ENCODE assay signal across 8 mouse cellular contexts in genomic region chr13:23581408-23582218, GRCm38 (mm10). TPM values are rescaled to one million over a fixed set of nuclear protein-coding genes. Genes with fewer than 3 reads are reported as not detected.
DNase-seq lines count a peak whose midpoint lies in the region; ATAC-seq and TF ChIP-seq lines count a peak whose summit lies in the region.

Hist1h4d (plus strand) TSS chr13:23581598.

- no peaks in the 10 kb centered on the region; the same call in 1 of the 2 replicates for H3K4me1 ChIP-seq in bone marrow, adult 2 months (ENCODE audit: control insufficient read depth, insufficient read depth, low read length)
- peaks cover 36% of the 10 kb centered on the region for H3K4me1 ChIP-seq in embryonic facial prominence, embryonic 15.5 days
- peaks cover 20% of the 10 kb centered on the region for H3K4me1 ChIP-seq in kidney, embryonic 14.5 days (ENCODE audit: control insufficient read depth, insufficient read depth, low read length)
- H3K4me1 ChIP-seq in limb, embryonic 15.5 days = peaks cover 26% of the 10 kb centered on the region

- no peaks in the 10 kb centered on the region for H3K36me3 ChIP-seq in embryonic facial prominence, embryonic 15.5 days
- H3K36me3 ChIP-seq in kidney, embryonic 14.5 days (ENCODE audit: control insufficient read depth, insufficient read depth, low read length) = no peaks in the 10 kb centered on the region
- H3K36me3 ChIP-seq in limb, embryonic 15.5 days = no peaks in the 10 kb centered on the region

- under 1% methylated on average over 43 of the region's 43 CpGs for WGBS in bone marrow, adult 2 months
- WGBS in embryonic facial prominence, embryonic 15.5 days = under 1% methylated on average over 43 of the region's 43 CpGs
- under 1% methylated on average over 43 of the region's 43 CpGs for whole genome bisulfite sequencing in kidney, embryonic 14.5 days
- under 1% methylated on average over 43 of the region's 43 CpGs for WGBS in limb, embryonic 15.5 days

- peak; percentile 100 for TF ChIP-seq POLR2A in bone marrow, adult 2 months (IDR thresholded peaks at IDR 0.05; ENCODE audit: borderline replicate concordance, control insufficient read depth, low read depth, low read length)

- peak; percentile 97 for DNase-seq in 3T3-L1 (ENCODE audit: low read depth, low spot score)
- peak; percentile 100 for DNase-seq in heart, adult 8-10 months (ENCODE audit: low spot score)
- DNase-seq in monocyte, adult 2 months (ENCODE audit: low read depth in 1 of 2, low spot score in 2 of 2) = peak; percentile 87 to 93
- peak; percentile 95 to 98 for DNase-seq in spleen, postnatal 36 days (ENCODE audit: low spot score in 2 of 2)

- peak within 1 kb of the TSS; percentile 74 for H3K4me3 ChIP-seq in bone marrow, adult 2 months (replicated peaks; ENCODE audit: control insufficient read depth, low read depth, low read length)
- peak within 1 kb of the TSS; percentile 53 for H3K4me3 ChIP-seq in embryonic facial prominence, embryonic 15.5 days (replicated peaks)
- peak within 1 kb of the TSS; percentile 56 for H3K4me3 ChIP-seq in kidney, embryonic 14.5 days (ENCODE audit: low read length)
- H3K4me3 ChIP-seq in limb, embryonic 15.5 days = peak within 1 kb of the TSS; percentile 49

- H3K9me3 ChIP-seq in embryonic facial prominence, embryonic 15.5 days (replicated peaks) = no peaks in the 10 kb centered on the region
- H3K9me3 ChIP-seq in kidney, embryonic 14.5 days (ENCODE audit: control insufficient read depth, low read length) = no peaks in the 10 kb centered on the region
- H3K9me3 ChIP-seq in limb, embryonic 15.5 days = no peaks in the 10 kb centered on the region

- ATAC-seq in embryonic facial prominence, embryonic 15.5 days (ENCODE audit: insufficient number of reproducible peaks, low FRiP score, low TSS enrichment, low read depth) = peak; percentile 90
- peak; percentile 90 for ATAC-seq in kidney, embryonic 14.5 days (ENCODE audit: low FRiP score, low TSS enrichment)
- ATAC-seq in limb, embryonic 15.5 days (ENCODE audit: insufficient number of reproducible peaks, low FRiP score, low TSS enrichment, low read depth) = peak; percentile 88

- H3K4me2 ChIP-seq in embryonic facial prominence, embryonic 15.5 days (replicated peaks) = peak within 1 kb of the TSS; percentile 59
- H3K4me2 ChIP-seq in kidney, embryonic 14.5 days (replicated peaks; ENCODE audit: low read depth, low read length) = peak within 1 kb of the TSS; percentile 81
- H3K4me2 ChIP-seq in limb, embryonic 15.5 days = peak within 1 kb of the TSS; percentile 66

- no peak for TF ChIP-seq CTCF in bone marrow, adult 2 months (IDR thresholded peaks at IDR 0.05; ENCODE audit: control insufficient read depth, insufficient read depth, low read length)

- H3K27ac ChIP-seq in bone marrow, adult 2 months (ENCODE audit: control insufficient read depth, insufficient read depth, low read depth, low read length, poor library complexity) = peak within 1 kb of the TSS; percentile 97
- peak within 1 kb of the TSS; percentile 97 for H3K27ac ChIP-seq in embryonic facial prominence, embryonic 15.5 days (replicated peaks)
- H3K27ac ChIP-seq in kidney, embryonic 14.5 days (ENCODE audit: low read depth, low read length) = peak within 1 kb of the TSS; percentile 97
- peak within 1 kb of the TSS; percentile 81 for H3K27ac ChIP-seq in limb, embryonic 15.5 days

- H3K27me3 ChIP-seq in embryonic facial prominence, embryonic 15.5 days = no peaks in the 10 kb centered on the region
- no peaks in the 10 kb centered on the region for H3K27me3 ChIP-seq in kidney, embryonic 14.5 days (ENCODE audit: control insufficient read depth, insufficient read depth, low read length)
- no peaks in the 10 kb centered on the region for H3K27me3 ChIP-seq in limb, embryonic 15.5 days

- peak within 1 kb of the TSS; percentile 31; the same call in 1 of the 2 replicates for H3K9ac ChIP-seq in embryonic facial prominence, embryonic 15.5 days
- H3K9ac ChIP-seq in kidney, embryonic 14.5 days (ENCODE audit: low read depth, low read length) = peak within 1 kb of the TSS; percentile 84
- H3K9ac ChIP-seq in limb, embryonic 15.5 days = peak within 1 kb of the TSS; percentile 37

RNA-seq across cellular contexts. Expression of gene Hist1h4d, which starts in this region (rescaled TPM):
- polyA plus RNA-seq in bone marrow, adult 2 months (2011; ENCODE audit: insufficient read depth, insufficient read length, low replicate concordance, missing spikeins) = 50.4 and 64.8 TPM in 2 replicates
- polyA plus RNA-seq in embryonic facial prominence, embryonic 15.5 days (2015; fragmentation: Nextera tagmentation; extraction: Ambion mirVana) = 86.2 and 107 TPM in 2 replicates
- total RNA-seq in heart, adult 8-10 months (2022) = 10 to 100 TPM; 42.4 to 50.0 (median 46.1) TPM
- 113 and 136 TPM in 2 replicates for polyA plus RNA-seq in kidney, embryonic 14.5 days (2014; fragmentation: Nextera tagmentation; extraction: Ambion mirVana)
- polyA plus RNA-seq in limb, embryonic 15.5 days (2015; fragmentation: Nextera tagmentation; extraction: Ambion mirVana) = 75.2 and 108 TPM in 2 replicates

Comparison
In these comparisons a context has a peak if more than half of its experiments do, and no peak if none do; other contexts are left out.
1. Peak in every context shown above with its lines: DNase-seq, ATAC-seq, H3K4me3 ChIP-seq and H3K27ac ChIP-seq.
2. H3K9ac ChIP-seq: peak in every context shown above with its lines; median percentile 84 in kidney, embryonic 14.5 days; 37 in limb, embryonic 15.5 days; 31 in embryonic facial prominence, embryonic 15.5 days.